Mouse (Mus musculus) gastrocnemius, adult 2 months (tissue): ENCODE measurements around the gene Trpm1. TPM values are rescaled to one million over a fixed set of nuclear protein-coding genes. Genes with fewer than 3 reads are reported as not detected.

Experiments used
- DNase-seq: peaks from one replicate; pipeline ENCODE4 v3.0.0; 2022
- H3K27ac ChIP-seq: fragments of 200-600 bp; 2 replicates; pipeline ENCODE4 v1.8.1; 2022; ENCODE audit warnings: mild to moderate bottlenecking
- H3K4me3 ChIP-seq: fragments of 200-600 bp; 2 replicates; pipeline ENCODE4 v1.8.1; 2022; ENCODE audit warnings: mild to moderate bottlenecking, moderate library complexity
- CTCF ChIP-seq: fragments of 200-600 bp; IDR thresholded peaks from 2 replicates; pipeline ENCODE4 v1.8.1; 2022; ENCODE audit warnings: antibody characterized with exemption, mild to moderate bottlenecking, moderate library complexity
- intact Hi-C: fragments of 180-260 bp; cut with DNase I; formaldehyde crosslinking; loops from one replicate; pipeline ENCODE4 v1.15.1; 2025
- total RNA-seq, 2 experiments: library from RNA; stranded (reverse); gene quantifications; 2 replicates each; pipeline ENCODE4 v1.2.3; 2021

Gene Trpm1
- total RNA-seq, 2 experiments from 2014 or later, result 0.48 to 0.59 TPM

DNA sequence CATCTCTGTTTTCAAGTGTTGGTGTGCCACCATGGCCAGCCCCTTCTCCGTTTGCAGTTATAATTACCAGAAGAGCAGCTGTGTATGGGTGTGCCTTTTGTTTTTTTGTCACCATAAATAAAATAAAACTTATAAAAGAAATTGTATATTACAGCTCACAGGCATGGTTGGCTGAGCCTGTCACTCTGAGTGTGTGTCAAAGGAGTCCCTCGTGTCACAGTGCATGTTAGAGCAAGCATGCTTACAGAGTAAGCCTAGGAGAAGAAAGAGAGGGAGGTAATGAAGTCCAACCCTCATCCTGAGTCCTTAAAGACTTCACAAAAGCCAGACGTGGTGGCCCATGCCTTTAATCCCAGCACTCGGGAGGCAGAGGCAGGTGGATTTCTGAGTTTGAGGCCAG is 88.8 kb downstream of the Trpm1 start:
- TF ChIP-seq CTCF, result no peak
- Histone ChIP-seq H3K27ac (no peak overlapping the region), H3K4me3 (no peak overlapping the region)
- intact Hi-C loops, result no loop called here
- DNase-seq, result no peak

DNA sequence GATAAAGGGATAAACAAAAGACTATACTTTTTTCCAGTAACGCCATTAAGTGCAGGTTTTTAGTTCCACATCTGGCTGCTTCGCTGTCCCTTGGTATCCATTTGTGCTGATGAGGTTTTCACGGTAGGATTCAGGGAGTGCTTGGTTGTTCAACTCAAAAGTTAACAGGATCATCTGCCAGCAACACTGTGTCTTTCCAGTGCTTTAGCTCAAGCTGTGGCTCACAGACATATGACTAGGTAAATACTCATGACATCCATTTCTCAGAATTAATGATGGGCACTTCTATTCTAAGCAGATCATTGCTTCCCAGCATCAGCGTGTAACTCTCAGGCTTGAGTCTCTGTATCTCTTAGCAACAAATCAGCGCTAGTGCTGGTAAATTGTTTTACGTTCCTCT is 90.7 kb downstream of the Trpm1 start:
- no peak for DNase-seq
- Histone ChIP-seq H3K4me3 (no peak overlapping the region), H3K27ac (no peak overlapping the region)
- intact Hi-C loops, result no loop called here
- TF ChIP-seq CTCF, result no peak

DNA sequence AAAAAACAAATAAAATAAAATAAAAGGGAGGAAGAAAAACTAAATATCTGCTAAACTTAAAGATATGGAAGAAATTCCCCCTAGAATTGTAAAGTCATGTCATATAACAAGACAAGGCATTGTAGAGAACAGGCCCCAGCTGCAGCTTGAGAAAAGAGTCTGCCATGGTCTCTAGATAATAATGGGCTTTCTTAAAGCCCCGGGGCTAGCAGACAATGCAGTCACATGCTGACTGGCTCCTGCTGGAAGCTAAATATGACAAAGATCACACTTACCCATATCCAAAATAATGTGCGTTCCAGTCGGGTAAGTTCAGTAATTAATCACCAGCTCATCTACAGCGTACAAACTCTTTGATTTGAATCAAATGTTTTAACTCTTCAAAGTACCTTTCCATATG is 93.1 kb downstream of the Trpm1 start:
- Histone ChIP-seq H3K27ac (no peak overlapping the region), H3K4me3 (no peak overlapping the region)
- DNase-seq, result no peak
- no peak for TF ChIP-seq CTCF
- intact Hi-C loops, result no loop called here

DNA sequence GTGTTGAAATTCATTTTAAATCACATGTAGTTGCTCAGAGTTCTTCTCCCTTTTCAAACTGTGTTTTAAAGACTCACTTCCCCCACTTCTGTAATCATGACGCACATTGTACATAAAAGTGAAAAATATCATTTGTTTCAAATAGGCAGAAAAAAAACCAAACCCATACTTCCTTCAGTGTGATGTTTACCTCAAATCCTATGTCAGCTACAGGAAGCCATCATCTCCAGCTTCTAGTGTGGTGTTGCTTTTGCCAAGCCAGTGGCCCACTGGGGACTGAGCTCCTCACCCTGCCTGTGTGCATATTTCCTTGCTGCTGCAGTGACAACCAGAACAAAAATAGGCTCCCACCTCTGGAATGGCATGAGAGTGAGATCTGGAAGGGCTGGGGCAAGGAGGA is 94.7 kb downstream of the Trpm1 start:
- Histone ChIP-seq H3K27ac (no peak overlapping the region), H3K4me3 (no peak overlapping the region)
- intact Hi-C loops, result no loop called here
- DNase-seq, result no peak
- no peak for TF ChIP-seq CTCF

DNA sequence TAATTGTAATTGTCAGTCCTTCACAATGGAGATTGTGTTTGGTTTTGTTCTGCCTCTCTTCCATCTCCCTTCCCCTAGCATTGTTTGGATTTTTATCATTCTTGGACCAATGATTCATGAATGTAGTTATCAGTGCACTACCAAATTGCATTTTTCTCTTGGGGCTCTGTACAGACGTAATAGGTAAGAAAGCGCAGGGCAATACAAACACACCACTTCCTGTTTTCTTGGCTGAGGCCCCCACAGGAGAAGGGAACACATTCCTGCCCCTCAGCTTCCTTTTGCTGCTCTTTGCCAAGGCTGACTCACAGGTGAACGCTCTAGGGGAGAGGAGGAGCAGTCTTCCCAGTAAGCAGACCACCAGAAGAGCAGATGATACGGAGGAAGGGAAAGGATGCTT is 96.1 kb downstream of the Trpm1 start:
- TF ChIP-seq CTCF, result no peak
- peak overlapping the region; percentile 40 for H3K27ac ChIP-seq
- no peak overlapping the region for H3K4me3 ChIP-seq
- DNase-seq, result no peak
- intact Hi-C loops, result no loop called here

DNA sequence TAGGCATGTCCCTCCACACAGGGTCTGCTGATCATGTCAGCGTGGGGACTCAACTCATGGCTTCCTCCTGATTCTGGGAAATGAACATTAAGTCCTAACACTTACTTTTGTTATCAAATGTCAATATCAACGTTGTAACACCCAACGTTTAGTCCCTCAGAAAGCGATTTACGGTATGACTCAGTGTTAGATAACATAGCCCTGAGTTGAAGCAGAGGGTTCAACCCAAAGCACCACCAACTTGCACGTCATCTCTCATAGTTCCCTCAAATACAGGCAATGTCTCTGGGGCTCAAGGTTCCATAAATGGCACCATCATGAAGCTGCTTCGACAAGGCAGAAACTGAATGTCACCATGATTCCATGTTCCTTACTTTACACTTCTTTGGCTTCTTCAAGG is 96.8 kb downstream of the Trpm1 start:
- no peak for TF ChIP-seq CTCF
- intact Hi-C loops, result no loop called here
- H3K27ac ChIP-seq, result peak overlapping the region; percentile 13; the same call in 1 of the 2 replicates

DNA sequence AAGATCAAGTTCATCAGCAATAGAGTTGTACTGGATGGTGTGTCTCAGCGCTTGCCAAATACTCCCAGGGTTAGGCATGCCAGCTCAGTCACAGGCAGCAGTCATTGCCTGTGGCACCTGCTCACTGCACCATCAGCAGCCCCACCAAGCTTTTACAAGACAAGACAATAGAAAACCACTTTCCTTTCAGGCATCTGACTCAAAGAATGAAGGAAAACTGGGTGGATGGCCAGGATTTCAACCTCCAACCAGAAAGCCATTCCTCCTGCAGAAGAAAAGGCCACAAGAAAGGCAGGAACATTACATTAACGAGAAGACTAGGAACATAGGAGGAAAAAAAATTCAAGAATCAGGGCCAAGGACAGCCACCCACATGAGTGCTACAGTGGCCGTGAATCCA is 100.1 kb downstream of the Trpm1 start:
- no peak for DNase-seq
- no peak for TF ChIP-seq CTCF
- intact Hi-C loops, result no loop called here
- Histone ChIP-seq H3K27ac (no peak overlapping the region), H3K4me3 (no peak overlapping the region)

More for the DNA sequence above, 96.8 kb downstream of the Trpm1 start:
- no peak for DNase-seq
- H3K4me3 ChIP-seq, result no peak overlapping the region

DNA sequence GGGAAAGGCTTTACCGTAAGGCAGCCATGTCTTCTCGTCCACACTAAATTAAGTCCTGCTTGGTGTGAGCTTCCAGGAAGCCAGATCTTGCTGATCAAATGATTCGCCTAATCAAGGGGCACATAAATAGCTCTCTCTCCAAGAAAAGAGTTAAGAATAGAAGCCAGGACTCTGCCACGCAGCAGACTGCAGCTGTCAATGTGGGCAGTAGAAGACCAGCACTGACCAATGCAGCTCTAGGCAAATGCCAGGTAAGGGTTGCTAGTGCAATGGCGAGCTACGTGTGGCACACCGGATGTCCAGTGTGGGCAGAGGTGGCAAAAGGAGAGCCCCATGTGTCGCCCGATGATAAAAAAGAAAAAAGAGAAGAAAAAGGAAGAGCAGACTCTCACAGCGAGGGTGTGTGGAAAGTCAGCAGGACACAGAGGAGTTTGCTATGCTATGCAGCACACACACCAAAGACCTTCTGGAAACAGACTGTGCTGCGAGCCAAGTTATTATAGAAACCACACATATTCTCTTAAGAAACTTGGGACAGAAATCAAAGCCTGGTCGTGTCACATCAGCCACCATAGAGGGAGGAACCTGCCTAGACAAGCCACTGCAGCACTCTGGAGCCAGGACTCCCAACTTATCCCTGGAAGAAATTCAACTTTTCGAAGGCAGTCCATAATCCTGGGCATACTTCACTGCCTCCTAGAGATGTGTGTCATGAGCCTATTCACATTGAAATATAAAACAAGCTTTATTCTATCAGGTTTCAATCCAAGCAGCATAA is 112.1 kb downstream of the Trpm1 start:
- intact Hi-C loops, result no loop called here
- peak overlapping the region; percentile 47 for H3K4me3 ChIP-seq
- no peak for TF ChIP-seq CTCF
- peak overlapping the region; percentile 87 for H3K27ac ChIP-seq
- peak; percentile 54 for DNase-seq

DNA sequence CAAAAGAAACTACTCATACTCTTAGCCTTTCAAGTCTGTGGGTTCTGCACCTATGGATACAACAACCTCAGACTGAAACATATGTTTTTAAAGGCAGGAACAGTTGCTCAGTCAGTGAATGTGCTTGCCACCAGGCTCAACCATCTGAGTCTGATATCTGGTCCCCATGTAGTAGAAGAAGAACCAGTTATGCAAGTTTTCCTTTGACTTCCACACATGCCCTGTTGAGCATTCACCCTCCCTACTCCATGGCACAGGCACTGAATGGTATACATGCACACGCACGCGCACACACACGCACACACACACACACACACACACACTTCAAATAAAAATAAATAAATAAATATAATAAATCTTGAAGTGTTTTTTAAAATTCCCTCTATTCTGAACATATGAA is 113.0 kb downstream of the Trpm1 start:
- H3K27ac ChIP-seq, result no peak overlapping the region; the same call in 1 of the 2 replicates
- intact Hi-C loops, result no loop called here
- DNase-seq, result no peak
- TF ChIP-seq CTCF, result no peak
- no peak overlapping the region for H3K4me3 ChIP-seq

DNA sequence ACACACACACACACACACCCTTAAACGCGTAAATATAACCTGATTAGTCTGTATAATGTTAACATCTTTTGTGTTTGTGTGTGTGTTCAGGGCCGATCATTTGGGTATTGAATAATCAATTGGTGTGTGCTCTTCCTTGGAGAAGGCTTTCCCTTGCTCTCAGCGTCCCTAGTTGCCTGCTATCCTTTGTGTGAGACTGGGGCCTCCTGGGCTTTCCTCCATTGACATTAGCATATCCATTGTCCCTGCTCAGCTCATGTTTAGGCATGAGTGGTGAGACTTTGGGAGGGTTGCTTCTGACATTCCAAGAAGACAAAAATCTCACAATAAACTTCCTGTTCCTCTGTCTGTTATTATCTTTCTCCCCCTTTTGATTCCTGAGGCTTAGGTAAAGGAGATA is 118.3 kb downstream of the Trpm1 start:
- intact Hi-C loops, result no loop called here
- no peak for TF ChIP-seq CTCF
- no peak for DNase-seq
- Histone ChIP-seq H3K4me3 (no peak overlapping the region), H3K27ac (no peak overlapping the region)

DNA sequence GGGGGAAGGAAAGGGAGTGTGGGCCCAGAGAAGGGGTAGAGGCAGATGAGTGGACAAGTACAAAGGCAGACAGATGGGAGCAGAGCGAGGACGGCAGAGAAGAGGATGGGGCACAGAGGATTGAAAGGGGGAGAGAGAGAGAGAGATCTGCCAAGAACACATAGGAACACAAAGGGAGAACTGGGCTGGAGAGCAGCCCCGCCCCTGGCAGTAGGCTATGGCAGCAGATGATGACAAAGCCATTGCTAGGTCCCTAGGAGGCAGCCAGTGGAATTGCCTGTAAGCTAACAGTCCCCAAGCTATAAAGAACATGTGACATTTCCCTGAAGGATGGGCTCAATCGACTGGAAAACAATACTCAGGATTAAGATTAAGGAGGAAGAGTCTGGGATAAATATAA is 121.9 kb downstream of the Trpm1 start:
- no peak overlapping the region for H3K4me3 ChIP-seq
- H3K27ac ChIP-seq, result no peak overlapping the region
- intact Hi-C loops, result no loop called here
- TF ChIP-seq CTCF, result no peak
- no peak for DNase-seq

DNA sequence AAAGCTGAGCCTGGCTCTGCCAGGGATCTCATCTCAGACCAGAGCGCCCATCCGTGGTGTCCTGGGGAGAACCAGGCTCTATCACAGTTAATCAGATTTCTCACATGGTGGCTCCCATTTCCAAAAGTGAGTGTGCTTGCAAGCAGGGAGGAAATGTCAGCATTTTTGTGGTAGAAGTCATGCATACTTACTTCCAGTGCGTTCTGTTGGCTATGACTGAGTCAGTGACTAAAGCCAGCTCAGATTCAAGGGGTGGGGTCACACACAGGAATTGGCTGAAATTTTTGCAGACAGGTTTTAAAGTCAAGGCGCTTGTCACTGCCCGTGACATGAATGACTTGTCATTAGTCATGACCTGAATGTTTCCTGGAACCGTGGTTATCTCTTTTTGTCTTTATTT is 123.3 kb downstream of the Trpm1 start:
- intact Hi-C loops, result no loop called here

DNA sequence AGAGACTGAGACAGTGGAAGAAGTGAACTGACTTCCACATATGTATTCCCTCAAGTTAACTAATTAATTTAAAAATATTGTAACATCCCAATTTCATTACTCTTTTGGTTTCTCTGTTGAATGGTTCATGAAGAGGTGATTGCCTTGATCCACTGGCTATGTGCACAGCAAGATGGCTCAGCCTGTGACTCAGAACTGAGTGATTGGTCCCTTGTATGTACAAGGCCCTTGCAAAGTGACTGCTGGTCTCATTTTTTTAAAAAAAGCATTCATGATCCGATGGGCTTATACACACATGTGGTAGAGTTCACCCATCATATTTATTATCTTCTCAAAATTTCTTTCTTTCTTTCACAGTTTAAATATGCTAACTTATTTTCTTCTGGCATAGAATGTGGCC is 124.9 kb downstream of the Trpm1 start:
- TF ChIP-seq CTCF, result no peak
- no peak for DNase-seq
- no peak overlapping the region for H3K4me3 ChIP-seq
- H3K27ac ChIP-seq, result no peak overlapping the region
- intact Hi-C loops, result no loop called here

More for the DNA sequence above, 123.3 kb downstream of the Trpm1 start:
- Histone ChIP-seq H3K4me3 (no peak overlapping the region), H3K27ac (peak overlapping the region; percentile 72)
- peak; percentile 62 for DNase-seq
- TF ChIP-seq CTCF, result peak; percentile 3; the same call in 1 of the 2 replicates

DNA sequence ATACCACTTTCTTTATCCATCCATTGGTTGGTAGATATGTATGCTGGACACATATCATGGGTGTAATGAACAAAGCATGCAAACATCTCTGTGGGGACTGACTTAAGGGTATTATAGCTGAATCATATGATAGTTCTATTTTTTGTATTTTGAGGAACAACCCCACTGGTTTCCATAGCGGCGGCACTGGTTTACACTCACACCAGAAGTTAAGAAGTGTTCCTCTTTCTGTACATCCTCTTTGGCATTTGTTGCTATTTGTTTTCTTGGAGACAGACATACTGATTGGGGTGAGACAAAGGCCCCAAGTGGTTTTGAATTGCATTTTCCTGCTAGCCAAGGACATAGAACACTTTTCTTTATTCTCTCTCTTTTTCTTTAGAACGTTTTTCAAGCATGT is 125.9 kb downstream of the Trpm1 start:
- DNase-seq, result no peak
- Histone ChIP-seq H3K27ac (no peak overlapping the region), H3K4me3 (no peak overlapping the region)
- TF ChIP-seq CTCF, result no peak
- intact Hi-C loops, result no loop called here
